Mouse (Mus musculus) CH12.LX (cell line): ENCODE data around the gene Klk7.

Source experiments
- CTCF ChIP-seq, 2 experiments: IDR thresholded peaks in 1 of 2; conservative IDR thresholded peaks in 1 of 2; 2 replicates each; pipeline ENCODE4 v1.5.1; 2011 to 2012; ENCODE audit warnings: low read depth in 2 of 2, low read length in 2 of 2, improper control_type of control experiment in 1 of 2, inconsistent platforms in 1 of 2, mild to moderate bottlenecking in 1 of 2, moderate library complexity in 1 of 2
- GABPA ChIP-seq: IDR thresholded peaks from 2 replicates; pipeline ENCODE4 v1.6.1; 2012; ENCODE audit warnings: low read depth, low read length, improper control_type of control experiment, inconsistent platforms; ENCODE audit not compliant: insufficient replicate concordance
- HCFC1 ChIP-seq: IDR thresholded peaks from 2 replicates; pipeline ENCODE4 v1.6.1; 2012; ENCODE audit warnings: low read depth, mild to moderate bottlenecking, inconsistent platforms, low read length, improper control_type of control experiment
- MAFK ChIP-seq: IDR thresholded peaks from 2 replicates; pipeline ENCODE4 v1.6.1; 2011; ENCODE audit warnings: low read length, improper control_type of control experiment; ENCODE audit not compliant: insufficient replicate concordance
- MAZ ChIP-seq: IDR thresholded peaks from 2 replicates; pipeline ENCODE4 v1.6.1; 2012; ENCODE audit warnings: low read depth, mild to moderate bottlenecking, inconsistent platforms, low read length, improper control_type of control experiment, moderate library complexity
- POLR2A ChIP-seq: IDR thresholded peaks from 2 replicates; pipeline ENCODE4 v1.6.1; 2011; ENCODE audit warnings: low read depth, mild to moderate bottlenecking, improper control_type of control experiment, low read length
- SIN3A ChIP-seq: IDR thresholded peaks from 2 replicates; pipeline ENCODE4 v1.6.1; 2012; ENCODE audit warnings: low read length, improper control_type of control experiment, inconsistent platforms
- ZNF384 ChIP-seq: IDR thresholded peaks from 2 replicates; pipeline ENCODE4 v1.6.1; 2012; ENCODE audit warnings: low read depth, low read length, improper control_type of control experiment, inconsistent platforms

DNA sequence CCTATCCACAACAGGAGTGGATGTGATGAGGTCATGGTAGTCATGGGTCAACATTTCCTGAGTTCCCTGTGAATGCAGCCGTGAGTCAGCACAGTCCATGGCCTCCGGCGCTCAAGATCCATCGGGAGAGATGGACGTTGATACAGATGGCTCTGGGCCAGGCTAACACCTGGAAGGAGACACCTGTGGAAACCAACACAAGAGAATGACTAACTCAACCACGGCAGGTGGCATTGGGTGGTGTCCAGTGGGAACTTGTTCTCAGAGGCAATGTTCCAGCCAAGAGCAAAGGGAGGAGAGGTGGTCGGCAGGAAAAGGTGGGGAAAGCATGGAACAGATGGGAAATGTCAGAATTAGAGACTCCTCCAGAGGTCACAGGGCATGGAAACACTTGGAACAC, 10.5 kb downstream of the Klk7 start:
- TF ChIP-seq CTCF (conservative IDR thresholded peaks at IDR 0.05 in 1 of 2, IDR thresholded peaks at IDR 0.05 in 1 of 2; ENCODE audit: low read depth in 2 of 2, low read length in 2 of 2) (no peak), SIN3A (no peak), MAFK (no peak), GABPA (no peak), POLR2A (no peak), MAZ (no peak), HCFC1 (no peak), ZNF384 (no peak)
